Mouse (Mus musculus): ENCODE data around the gene Tspan10.

- TF ChIP-seq CTCF (IDR thresholded peaks at IDR 0.05; ENCODE audit: low read depth) (no peak), EP300 (IDR thresholded peaks at IDR 0.05; ENCODE audit: low read depth) (no peak)
Observed at GRCm38 (mm10) chr11:120464365-120464764, 21.9 kb downstream of the Tspan10 start.
